8 mouse cellular contexts compared by ENCODE assay signal in the genomic region with DNA sequence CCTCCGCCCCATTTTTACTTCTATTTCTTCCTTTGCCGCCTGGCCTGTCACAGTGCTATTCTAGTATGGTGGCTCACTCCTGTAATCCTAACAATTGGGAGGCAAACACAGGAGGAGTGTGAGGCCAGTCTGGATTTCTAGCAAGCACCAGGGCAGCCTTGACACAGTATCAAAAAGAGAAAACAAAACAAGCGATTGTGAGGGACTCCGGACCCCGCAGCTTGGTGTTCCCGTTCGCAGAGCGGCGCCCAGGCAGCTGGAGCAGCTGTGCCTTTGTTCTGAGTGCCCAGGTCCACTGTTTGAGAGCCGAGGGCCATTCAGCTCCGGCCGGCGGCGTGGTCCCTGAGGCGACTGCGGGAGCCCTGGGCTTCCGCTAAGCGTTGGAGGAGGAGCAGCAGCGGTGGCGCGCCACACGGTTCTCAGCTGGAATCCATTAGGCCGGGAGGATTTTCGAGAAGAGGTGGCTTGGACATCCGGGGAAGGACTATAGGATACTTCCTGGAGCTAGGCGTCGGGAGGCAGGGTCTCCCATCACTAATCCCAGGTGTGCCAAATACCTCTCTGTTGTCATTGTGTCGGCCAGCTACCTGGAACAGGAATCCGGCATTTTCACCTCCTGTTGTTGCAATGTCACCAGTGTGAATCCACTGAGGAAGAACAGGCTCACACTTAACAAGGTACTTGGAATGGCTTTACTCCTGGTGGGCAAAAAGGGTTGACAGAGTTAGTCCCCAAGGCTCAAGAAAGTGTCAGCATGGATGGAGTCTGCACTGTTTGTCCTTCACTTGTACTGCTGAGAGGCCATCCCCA. TPM values are rescaled to one million over a fixed set of nuclear protein-coding genes. Genes with fewer than 3 reads are reported as not detected.
DNase-seq lines count a peak whose midpoint lies in the region; ATAC-seq and TF ChIP-seq lines count a peak whose summit lies in the region.

A gene (plus strand): TSS at position 264 of the 810 bp plus-strand sequence.

- H3K27ac ChIP-seq in ES-E14 (ENCODE audit: insufficient read depth, low read depth, low read length, poor library complexity, severe bottlenecking): peak within 1 kb of the TSS; percentile 40; the same call in 1 of the 2 replicates
- peak within 1 kb of the TSS; percentile 78 for H3K27ac ChIP-seq in cerebellum, adult 2 months (ENCODE audit: insufficient read depth, low read length)
- H3K27ac ChIP-seq in forebrain, postnatal 0 days (ENCODE audit: low read depth, low read length): peak within 1 kb of the TSS; percentile 87
- H3K27ac ChIP-seq in liver, embryonic 15.5 days (replicated peaks): peak within 1 kb of the TSS; percentile 39
- H3K27ac ChIP-seq in thymus, adult 2 months (ENCODE audit: control insufficient read depth, insufficient read depth, low read length): no peak within 1 kb of the TSS

- H3K9me3 ChIP-seq in ES-E14 (ENCODE audit: control insufficient read depth, insufficient read depth, low read depth, low read length): no peaks in the 10 kb centered on the region
- H3K9me3 ChIP-seq in forebrain, postnatal 0 days (ENCODE audit: low read length): no peaks in the 10 kb centered on the region
- H3K9me3 ChIP-seq in liver, embryonic 15.5 days (replicated peaks): no peaks in the 10 kb centered on the region

- DNase-seq in ES-E14 (ENCODE audit: low read depth, low spot score): no peak
- peak; percentile 66 to 74 for DNase-seq in cerebellum, adult 2 months
- peak; percentile 72 for DNase-seq in forebrain, postnatal 0 days
- peak; percentile 63 to 71 for DNase-seq in heart, postnatal 14 days
- DNase-seq in kidney, postnatal 4 days: peak; percentile 78 to 86
- peak; percentile 83 for DNase-seq in neural tube, embryonic 10.5 days (ENCODE audit: extremely low spot score, low spot score)
- peak; percentile 50 for DNase-seq in thymus, adult 2 months

- H3K4me2 ChIP-seq in forebrain, postnatal 0 days (ENCODE audit: low read depth): peak within 1 kb of the TSS; percentile 86
- H3K4me2 ChIP-seq in liver, embryonic 15.5 days: peak within 1 kb of the TSS; percentile 87

- H3K4me3 ChIP-seq in ES-E14 (ENCODE audit: insufficient read depth in 1 of 2, low read depth in 1 of 2, low read length in 2 of 2, poor library complexity in 1 of 2, severe bottlenecking in 1 of 2): peak within 1 kb of the TSS; percentile 44 to 53
- H3K4me3 ChIP-seq in cerebellum, adult 2 months (replicated peaks; ENCODE audit: insufficient read depth, low read depth, low read length): peak within 1 kb of the TSS; percentile 61
- H3K4me3 ChIP-seq in forebrain, postnatal 0 days (ENCODE audit: low read depth, low read length): peak within 1 kb of the TSS; percentile 44
- H3K4me3 ChIP-seq in liver, embryonic 15.5 days (replicated peaks): peak within 1 kb of the TSS; percentile 60
- H3K4me3 ChIP-seq in thymus, adult 2 months (ENCODE audit: control insufficient read depth, insufficient read depth, low read length): peak within 1 kb of the TSS; percentile 83

- TF ChIP-seq POLR2A in cerebellum, adult 2 months (IDR thresholded peaks at IDR 0.05; ENCODE audit: borderline replicate concordance, insufficient read depth, low read length): peak; percentile 69
- peak; percentile 76 for TF ChIP-seq POLR2A in thymus, adult 2 months (IDR thresholded peaks at IDR 0.05; ENCODE audit: control insufficient read depth, extremely low read depth, insufficient read depth, low read length, poor library complexity)

- H3K9ac ChIP-seq in ES-E14 (ENCODE audit: insufficient read depth, low read depth, low read length, poor library complexity, severe bottlenecking): peak within 1 kb of the TSS; percentile 59
- peak within 1 kb of the TSS; percentile 86 for H3K9ac ChIP-seq in forebrain, postnatal 0 days
- H3K9ac ChIP-seq in liver, embryonic 15.5 days: peak within 1 kb of the TSS; percentile 65

- intact Hi-C loops in heart, postnatal 14 days (cut with DNase I): no loop called here

- H3K4me1 ChIP-seq in ES-E14 (ENCODE audit: control insufficient read depth in 2 of 2, insufficient read depth in 2 of 2, low read length in 2 of 2, poor library complexity in 1 of 2): peaks cover 2 to 10% of the 10 kb centered on the region in 2 experiments; a peak in 3 of 4 replicates
- H3K4me1 ChIP-seq in cerebellum, adult 2 months (ENCODE audit: control insufficient read depth, insufficient read depth, low read length): peaks cover 3% of the 10 kb centered on the region; the same call in 1 of the 2 replicates
- H3K4me1 ChIP-seq in forebrain, postnatal 0 days (ENCODE audit: insufficient read depth): peaks cover 17% of the 10 kb centered on the region
- H3K4me1 ChIP-seq in liver, embryonic 15.5 days (replicated peaks): peaks cover 44% of the 10 kb centered on the region
- H3K4me1 ChIP-seq in thymus, adult 2 months (replicated peaks; ENCODE audit: control insufficient read depth, insufficient read depth, low read length): peaks cover 18% of the 10 kb centered on the region

- no peak for TF ChIP-seq CTCF in cerebellum, adult 2 months (IDR thresholded peaks at IDR 0.05; ENCODE audit: borderline replicate concordance, insufficient read depth, low read depth, low read length)
- TF ChIP-seq CTCF in forebrain, postnatal 0 days (IDR thresholded peaks at IDR 0.05; ENCODE audit: low read depth): peak; percentile 7; the same call in 1 of the 2 replicates
- no peak for TF ChIP-seq CTCF in thymus, adult 2 months (IDR thresholded peaks at IDR 0.05; ENCODE audit: borderline replicate concordance, control insufficient read depth, extremely low read depth, insufficient read depth, low read length, poor library complexity)

- in situ Hi-C loops in ES-E14 (cut with MboI; ENCODE audit: low sequenced_read_pairs in 2 of 2, unreplicated experiment in 2 of 2): no loop called here

- H3K27me3 ChIP-seq in cerebellum, adult 2 months (ENCODE audit: control insufficient read depth, insufficient read depth, low read length): no peaks in the 10 kb centered on the region
- H3K27me3 ChIP-seq in forebrain, postnatal 0 days (ENCODE audit: insufficient read depth, low read length): no peaks in the 10 kb centered on the region
- peaks cover 5% of the 10 kb centered on the region for H3K27me3 ChIP-seq in liver, embryonic 15.5 days
- H3K27me3 ChIP-seq in thymus, adult 2 months (ENCODE audit: control insufficient read depth, insufficient read depth, low read length): no peaks in the 10 kb centered on the region

- H3K36me3 ChIP-seq in ES-E14 (ENCODE audit: control insufficient read depth, insufficient read depth, low read length, poor library complexity, severe bottlenecking): no peaks in the 10 kb centered on the region
- no peaks in the 10 kb centered on the region for H3K36me3 ChIP-seq in forebrain, postnatal 0 days (ENCODE audit: insufficient read depth)
- no peaks in the 10 kb centered on the region for H3K36me3 ChIP-seq in liver, embryonic 15.5 days (replicated peaks)
- no peaks in the 10 kb centered on the region for H3K36me3 ChIP-seq in thymus, adult 2 months (ENCODE audit: control insufficient read depth, insufficient read depth, low read length)

- WGBS in cerebellum, adult 2 months: 2% methylated on average over 29 of the region's 29 CpGs
- 2% methylated on average over 29 of the region's 29 CpGs for WGBS in forebrain, postnatal 0 days
- 3% methylated on average over 29 of the region's 29 CpGs for WGBS in liver, embryonic 15.5 days (ENCODE audit: insufficient replicate concordance)
- WGBS in thymus, adult 2 months: 3% methylated on average over 29 of the region's 29 CpGs

- ATAC-seq in forebrain, postnatal 0 days: peak; percentile 23
- peak; percentile 57 for ATAC-seq in liver, embryonic 15.5 days (ENCODE audit: insufficient read depth)

TF ChIP-seq in ES-E14, 5 proteins besides CTCF, POLR2A, EP300 and RAD21:
- TF ChIP-seq CHD2 (IDR thresholded peaks at IDR 0.05; ENCODE audit: low read depth, low read length) (no peak), HCFC1 (IDR thresholded peaks at IDR 0.05; ENCODE audit: borderline replicate concordance, insufficient read depth, low read length) (no peak), MAFK (IDR thresholded peaks at IDR 0.05; ENCODE audit: insufficient read depth, low read depth, low read length) (no peak), ZC3H11A (IDR thresholded peaks at IDR 0.05; ENCODE audit: borderline replicate concordance, low read depth, low read length) (no peak)

RNA-seq across cellular contexts. Expression of the gene that starts here (rescaled TPM):
- 192 and 230 TPM in 2 replicates for total RNA-seq in ES-E14 (2012; rRNA removed)
- 711 and 720 TPM in 2 replicates for polyA plus RNA-seq in cerebellum, adult 2 months (2012; rRNA removed)
- total RNA-seq in forebrain, postnatal 0 days (2014; rRNA removed): 106 and 147 TPM in 2 replicates
- polyA plus RNA-seq in forebrain, postnatal 0 days (2015; fragmentation: Nextera tagmentation; extraction: Ambion mirVana): 218 and 384 TPM in 2 replicates
- total RNA-seq in heart, postnatal 14 days (2021): 100 to 1,000 TPM; 192 to 227 TPM
- polyA plus RNA-seq in liver, embryonic 15.5 days (2015; fragmentation: Nextera tagmentation; extraction: Ambion mirVana): 167 and 170 TPM in 2 replicates
- polyA plus RNA-seq in thymus, adult 2 months (2012; rRNA removed): 874 and 1,056 TPM in 2 replicates
